Mouse (Mus musculus) limb, embryonic 13.5 days (tissue): ENCODE measurements around the gene Crabp2. TPM values are rescaled to one million over a fixed set of nuclear protein-coding genes. Genes with fewer than 3 reads are reported as not detected.
"Not testable (repeated sequence)": the region's sequence is repeated elsewhere in the genome, so short reads cannot be mapped to it uniquely, and the experiment has no call there.

Source experiments
- ATAC-seq: fragments of 200-750 bp; cut with Nextera tagmentation; 2 replicates; pipeline ENCODE4 v1.8.0; 2017; ENCODE audit warnings: low read depth, moderate number of reproducible peaks, moderate TSS enrichment; ENCODE audit not compliant: low FRiP score
- H3K27ac ChIP-seq: fragments of 300-500 bp; sonication (generic); 2 replicates; pipeline ENCODE4 v1.5.1; 2015; ENCODE audit warnings: inconsistent platforms, mild to moderate bottlenecking, moderate library complexity
- H3K27me3 ChIP-seq: fragments of 300-500 bp; sonication (generic); 2 replicates; pipeline ENCODE4 v1.6.1; 2015; ENCODE audit warnings: mild to moderate bottlenecking, inconsistent platforms
- H3K36me3 ChIP-seq: fragments of 300-500 bp; sonication (generic); 2 replicates; pipeline ENCODE4 v1.6.1; 2015; ENCODE audit warnings: inconsistent platforms, mild to moderate bottlenecking, moderate library complexity
- H3K4me1 ChIP-seq: fragments of 300-500 bp; sonication (generic); 2 replicates; pipeline ENCODE4 v1.6.1; 2015; ENCODE audit warnings: inconsistent platforms
- H3K4me2 ChIP-seq: fragments of 300-500 bp; sonication (generic); replicated peaks from 2 replicates; pipeline ENCODE4 v1.6.1; 2015; ENCODE audit warnings: inconsistent platforms, mild to moderate bottlenecking, moderate library complexity
- H3K4me3 ChIP-seq: fragments of 300-500 bp; sonication (generic); 2 replicates; pipeline ENCODE4 v1.5.1; 2015; ENCODE audit warnings: moderate library complexity, mild to moderate bottlenecking, inconsistent platforms
- H3K9ac ChIP-seq: fragments of 300-500 bp; sonication (generic); 2 replicates; pipeline ENCODE4 v1.6.1; 2015; ENCODE audit warnings: mild to moderate bottlenecking, inconsistent platforms
- H3K9me3 ChIP-seq: fragments of 300-500 bp; sonication (generic); 2 replicates; pipeline ENCODE4 v1.6.1; 2016; ENCODE audit warnings: inconsistent platforms
- WGBS: fragments of 180-500 bp; shearing (Covaris S2); methylation state at CpG from one replicate; pipeline ENCODE4 v1.1.7; 2015; 5-methylcytosine and 5-hydroxymethylcytosine counted together
- polyA plus RNA-seq: library from polyadenylated mRNA; unstranded; fragments of >200 nt; fragmentation: Nextera tagmentation; extraction: Ambion mirVana; gene quantifications from 2 replicates; pipeline ENCODE4 v1.2.1, GENCODE M21; 2015

Gene Crabp2
- polyA plus RNA-seq, result 518 and 520 TPM in 2 replicates

DNA sequence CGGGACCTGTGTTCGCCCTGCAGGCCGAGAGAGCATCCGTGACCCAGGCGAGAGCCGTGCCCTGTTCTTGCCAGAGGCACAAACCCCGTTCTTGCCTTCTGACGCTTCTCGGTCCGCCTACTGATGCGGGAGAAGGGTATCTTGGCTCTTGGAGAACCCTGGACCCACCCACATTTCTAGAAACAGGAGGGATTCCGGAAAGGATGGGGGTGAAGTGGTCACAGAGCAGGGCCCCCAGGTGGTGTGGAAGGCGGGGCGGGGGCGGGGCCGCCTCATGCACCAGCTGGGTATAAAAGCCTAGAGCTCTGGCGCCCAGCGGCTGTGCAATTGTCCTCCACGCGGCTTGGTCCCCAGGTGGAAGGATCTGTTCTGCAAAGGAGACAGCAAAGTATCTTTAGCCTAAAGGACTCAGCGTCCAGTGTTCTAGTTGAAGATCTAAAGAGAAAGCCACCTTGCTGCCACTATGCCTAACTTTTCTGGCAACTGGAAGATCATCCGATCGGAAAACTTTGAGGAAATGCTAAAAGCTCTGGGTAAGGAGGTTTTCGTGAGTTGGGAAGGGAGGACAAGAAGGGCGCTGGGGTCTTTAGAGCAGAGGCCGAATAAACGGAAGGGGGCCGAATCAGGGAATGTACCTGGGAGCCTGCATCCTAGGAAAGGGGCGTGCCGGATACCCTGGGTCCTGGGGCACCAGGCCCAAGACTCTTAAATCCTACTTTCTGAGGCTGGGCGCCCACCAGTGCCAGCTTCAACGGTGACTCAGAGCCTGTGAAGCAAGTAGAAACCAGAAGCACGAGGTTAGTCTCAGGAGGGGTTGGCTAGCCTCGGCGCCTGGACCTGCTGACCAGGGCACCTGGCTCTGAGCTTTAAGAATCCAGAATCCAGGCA is at the start of gene Crabp2:
Gene Crabp2, plus strand, starts transcription at position 289 of the 888 bp plus-strand sequence.
- H3K4me1 ChIP-seq, result peaks cover 96% of the 10 kb centered on the region
- H3K4me3 ChIP-seq, result peak within 1 kb of the TSS; percentile 67
- peak within 1 kb of the TSS; percentile 95 for H3K27ac ChIP-seq
- no peaks in the 10 kb centered on the region for H3K27me3 ChIP-seq
- peaks cover 22% of the 10 kb centered on the region for H3K36me3 ChIP-seq
- under 1% methylated on average over 35 of the region's 35 CpGs for WGBS
- no peaks in the 10 kb centered on the region for H3K9me3 ChIP-seq
- ATAC-seq, result peak; percentile 42; the same call in 1 of the 2 replicates
- H3K9ac ChIP-seq, result peak within 1 kb of the TSS; percentile 82
- H3K4me2 ChIP-seq, result peak within 1 kb of the TSS; percentile 87

DNA sequence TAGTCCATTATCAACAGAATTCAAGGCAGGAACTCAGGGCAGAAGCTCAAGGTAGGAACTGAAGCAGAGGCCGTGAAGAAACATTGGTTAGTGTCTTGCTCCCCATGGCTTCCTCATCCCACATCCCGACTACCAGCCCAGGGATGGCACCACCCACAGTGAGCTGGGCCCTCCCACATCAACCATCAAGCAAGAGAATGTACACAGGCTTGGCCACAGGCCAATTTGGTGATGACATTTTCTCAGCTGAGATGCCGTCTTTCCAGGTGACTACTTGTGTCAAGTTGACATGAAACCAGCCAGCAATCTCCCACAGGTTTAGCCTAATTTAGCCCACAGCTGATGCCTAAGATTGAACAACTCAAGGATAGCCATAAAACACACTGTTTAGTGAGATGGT is 49.2 kb upstream of the Crabp2 start:
- Histone ChIP-seq H3K4me2 (no peak overlapping the region), H3K36me3 (no peaks in the 10 kb centered on the region), H3K4me1 (no peaks in the 10 kb centered on the region), H3K4me3 (no peak overlapping the region), H3K27me3 (no peaks in the 10 kb centered on the region), H3K27ac (no peak overlapping the region), H3K9me3 (no peaks in the 10 kb centered on the region), H3K9ac (no peak overlapping the region)
- 72% methylated on average over 3 of the region's 3 CpGs for WGBS
- ATAC-seq, result no peak

DNA sequence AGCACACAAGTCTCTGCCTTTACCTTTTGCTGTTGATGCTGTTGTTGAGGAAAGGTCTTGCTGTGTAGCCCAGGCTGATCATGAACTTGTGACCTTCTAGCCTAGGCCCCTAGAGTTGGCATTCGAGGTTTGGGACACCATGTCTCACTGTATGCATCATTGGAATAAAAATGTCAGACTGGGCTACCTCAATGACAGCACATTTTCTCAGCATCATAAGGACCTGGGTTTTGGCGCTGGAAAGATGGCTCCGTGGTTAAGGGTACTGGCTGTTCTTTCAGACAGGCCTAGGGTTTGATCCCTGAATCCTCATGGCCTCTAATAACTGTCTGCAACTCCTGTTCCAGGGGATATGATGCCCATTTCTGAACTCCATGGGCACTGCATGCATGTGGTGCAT is 48.7 kb upstream of the Crabp2 start:
- no peaks in the 10 kb centered on the region for H3K4me1 ChIP-seq
- H3K9me3 ChIP-seq, result no peaks in the 10 kb centered on the region
- H3K9ac ChIP-seq, result no peak overlapping the region
- no peak overlapping the region for H3K27ac ChIP-seq
- no peak for ATAC-seq
- no peaks in the 10 kb centered on the region for H3K27me3 ChIP-seq
- no peak overlapping the region for H3K4me2 ChIP-seq
- WGBS, result 81% methylated on average over 3 of the region's 3 CpGs
- H3K4me3 ChIP-seq, result no peak overlapping the region
- H3K36me3 ChIP-seq, result no peaks in the 10 kb centered on the region

DNA sequence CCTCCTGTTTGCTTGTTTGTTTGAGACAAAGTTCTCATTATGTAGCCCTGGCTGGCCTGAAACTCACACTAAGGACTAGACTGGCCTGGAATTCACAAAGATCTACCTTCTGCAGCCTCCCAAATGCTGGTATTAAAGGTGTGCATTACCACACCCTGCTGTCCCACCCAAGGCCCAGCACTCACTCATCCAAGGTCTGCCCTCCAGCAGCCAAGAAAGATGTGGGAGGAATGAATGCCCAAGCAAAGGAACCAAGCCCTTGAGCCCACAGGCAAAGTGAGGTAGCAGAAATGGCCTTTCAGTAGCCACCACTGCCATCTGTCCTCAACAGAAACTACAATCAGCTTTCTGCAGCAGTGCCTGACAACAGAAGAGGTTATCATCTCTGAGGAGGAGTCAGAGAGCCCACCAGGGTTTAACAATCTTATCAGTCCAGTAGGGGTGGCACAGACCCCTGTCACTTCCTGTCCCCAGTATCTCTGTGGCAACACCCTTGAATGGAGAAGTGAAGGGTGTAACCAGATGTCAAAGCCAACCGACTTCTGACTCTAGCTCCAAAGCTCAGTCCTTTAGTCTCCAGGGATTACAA is 47.3 kb upstream of the Crabp2 start:
- H3K4me3 ChIP-seq, result no peak overlapping the region
- no peak overlapping the region for H3K4me2 ChIP-seq
- 54% methylated on average over 1 of the region's 1 CpGs for WGBS
- H3K4me1 ChIP-seq, result no peaks in the 10 kb centered on the region
- H3K36me3 ChIP-seq, result no peaks in the 10 kb centered on the region
- H3K27me3 ChIP-seq, result no peaks in the 10 kb centered on the region
- no peak overlapping the region for H3K27ac ChIP-seq
- no peak for ATAC-seq
- H3K9me3 ChIP-seq, result no peaks in the 10 kb centered on the region
- no peak overlapping the region for H3K9ac ChIP-seq

DNA sequence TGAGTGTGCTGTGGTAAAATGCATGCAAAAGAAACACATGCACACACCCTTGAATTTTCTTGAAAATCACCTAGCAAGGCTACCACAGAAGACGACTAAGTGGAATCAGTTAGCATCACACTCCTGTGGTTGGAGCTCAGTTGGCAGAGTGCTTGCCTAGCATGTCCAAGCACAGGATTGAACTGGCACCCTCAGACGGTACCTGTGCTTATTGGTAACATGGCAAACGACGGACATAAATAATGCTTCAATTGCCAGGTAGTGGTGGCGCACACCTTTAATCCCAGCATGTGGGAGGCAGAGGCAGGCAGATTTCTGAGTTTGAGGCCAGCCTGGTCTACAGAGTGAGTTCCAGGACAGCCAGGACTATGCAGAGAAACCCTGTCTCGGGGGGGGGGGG is 46.5 kb upstream of the Crabp2 start:
- not testable (repeated sequence) for H3K36me3 ChIP-seq, H3K9me3 ChIP-seq, H3K27me3 ChIP-seq, H3K27ac ChIP-seq, H3K4me2 ChIP-seq, H3K4me3 ChIP-seq, ATAC-seq, H3K4me1 ChIP-seq, H3K9ac ChIP-seq
- 80% methylated on average over 6 of the region's 6 CpGs for WGBS

DNA sequence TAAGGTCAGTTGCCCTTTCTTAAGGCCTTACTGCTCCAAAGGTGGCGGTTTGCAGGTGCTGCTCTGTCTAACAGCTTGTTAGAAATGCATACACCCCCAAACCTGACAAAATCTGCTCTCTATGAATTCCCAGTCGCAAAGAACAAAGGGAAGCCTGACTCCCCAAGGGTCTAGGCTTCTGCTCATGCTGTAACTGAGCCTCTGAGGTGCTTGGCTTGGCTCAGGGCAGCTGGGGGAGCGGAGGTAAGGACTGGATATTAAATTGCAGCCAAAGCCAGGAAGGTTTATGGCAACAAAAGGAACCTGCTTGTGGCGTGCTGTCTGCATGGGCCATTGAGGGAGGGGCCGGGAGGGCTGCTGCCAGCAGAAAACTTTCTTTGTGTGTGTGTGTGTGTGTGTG is 44.6 kb upstream of the Crabp2 start:
- Histone ChIP-seq H3K27ac (0 out of 2 replicates have a peak overlapping the region, but pooled peaks have one; percentile 44), H3K4me3 (no peak overlapping the region), H3K36me3 (no peaks in the 10 kb centered on the region), H3K4me2 (no peak overlapping the region), H3K9ac (no peak overlapping the region; the same call in 1 of the 2 replicates), H3K4me1 (peaks cover 15% of the 10 kb centered on the region), H3K27me3 (no peaks in the 10 kb centered on the region), H3K9me3 (no peaks in the 10 kb centered on the region)
- 29% methylated on average over 5 of the region's 5 CpGs for WGBS
- no peak for ATAC-seq

DNA sequence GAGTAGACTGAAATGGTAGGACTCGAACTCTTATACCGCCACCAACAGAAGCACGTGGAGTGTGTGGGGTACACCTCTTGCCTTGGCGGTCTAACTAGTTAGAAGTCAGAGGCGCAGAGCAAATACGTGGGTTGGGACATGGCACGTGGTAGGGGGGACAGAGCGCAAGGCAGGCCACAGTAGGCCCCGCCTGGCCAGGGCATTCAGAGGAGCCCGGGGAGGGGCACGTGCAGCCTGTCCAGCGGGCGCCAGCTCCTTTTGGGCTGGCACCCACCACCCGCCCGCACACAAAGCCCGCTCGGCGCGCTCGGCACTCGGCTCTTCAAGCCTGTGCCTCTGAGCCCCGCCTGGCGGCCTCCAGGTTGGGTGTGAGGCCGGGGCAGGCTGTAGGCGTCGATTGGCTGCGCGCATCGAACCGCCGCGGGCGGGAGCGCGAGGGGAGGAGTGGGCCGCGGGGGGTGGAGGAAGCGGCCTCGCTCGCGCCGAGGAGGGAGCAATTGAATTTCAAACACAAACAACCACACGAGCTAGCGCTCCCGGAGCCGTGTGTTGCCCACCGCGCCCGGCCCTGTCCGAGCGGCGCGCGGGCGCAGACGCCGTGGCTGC is 42.5 kb upstream of the Crabp2 start, which contains the start of gene Hdgf:
Gene Hdgf, plus strand, starts transcription at position 442 of the 606 bp plus-strand sequence.
- H3K36me3 ChIP-seq, result no peaks in the 10 kb centered on the region
- H3K9ac ChIP-seq, result peak within 1 kb of the TSS; percentile 99
- peaks cover 36% of the 10 kb centered on the region for H3K4me1 ChIP-seq
- peak within 1 kb of the TSS; percentile 98 for H3K27ac ChIP-seq
- no peaks in the 10 kb centered on the region for H3K9me3 ChIP-seq
- H3K27me3 ChIP-seq, result no peaks in the 10 kb centered on the region
- WGBS, result under 1% methylated on average over 57 of the region's 57 CpGs
- ATAC-seq, result peak; percentile 94
- peak within 1 kb of the TSS; percentile 91 for H3K4me2 ChIP-seq
- peak within 1 kb of the TSS; percentile 99 for H3K4me3 ChIP-seq

DNA sequence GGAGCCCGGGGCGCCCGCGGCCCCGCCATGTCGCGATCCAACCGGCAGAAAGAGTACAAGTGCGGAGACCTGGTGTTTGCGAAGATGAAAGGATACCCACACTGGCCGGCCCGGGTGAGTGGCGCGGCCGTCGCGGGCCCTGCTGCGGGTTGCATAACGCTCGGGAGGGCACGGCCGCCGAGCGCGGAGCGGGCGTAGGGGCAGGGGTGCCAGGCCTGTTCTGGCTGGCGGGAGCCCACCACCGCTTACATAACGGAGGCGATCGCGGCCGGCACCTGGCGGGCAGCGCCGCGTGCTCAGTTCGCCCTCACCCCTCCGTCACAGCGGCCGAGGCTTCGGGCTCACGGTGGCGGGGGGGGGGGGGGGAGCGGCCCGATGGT is 41.9 kb upstream of the Crabp2 start:
- Histone ChIP-seq H3K4me3 (peak overlapping the region; percentile 99), H3K4me1 (peaks cover 42% of the 10 kb centered on the region), H3K27ac (peak overlapping the region; percentile 98), H3K27me3 (no peaks in the 10 kb centered on the region), H3K36me3 (no peaks in the 10 kb centered on the region), H3K9me3 (no peaks in the 10 kb centered on the region), H3K4me2 (peak overlapping the region; percentile 91), H3K9ac (peak overlapping the region; percentile 99)
- under 1% methylated on average over 44 of the region's 47 CpGs for WGBS
- peak; percentile 1; the same call in 1 of the 2 replicates for ATAC-seq

DNA sequence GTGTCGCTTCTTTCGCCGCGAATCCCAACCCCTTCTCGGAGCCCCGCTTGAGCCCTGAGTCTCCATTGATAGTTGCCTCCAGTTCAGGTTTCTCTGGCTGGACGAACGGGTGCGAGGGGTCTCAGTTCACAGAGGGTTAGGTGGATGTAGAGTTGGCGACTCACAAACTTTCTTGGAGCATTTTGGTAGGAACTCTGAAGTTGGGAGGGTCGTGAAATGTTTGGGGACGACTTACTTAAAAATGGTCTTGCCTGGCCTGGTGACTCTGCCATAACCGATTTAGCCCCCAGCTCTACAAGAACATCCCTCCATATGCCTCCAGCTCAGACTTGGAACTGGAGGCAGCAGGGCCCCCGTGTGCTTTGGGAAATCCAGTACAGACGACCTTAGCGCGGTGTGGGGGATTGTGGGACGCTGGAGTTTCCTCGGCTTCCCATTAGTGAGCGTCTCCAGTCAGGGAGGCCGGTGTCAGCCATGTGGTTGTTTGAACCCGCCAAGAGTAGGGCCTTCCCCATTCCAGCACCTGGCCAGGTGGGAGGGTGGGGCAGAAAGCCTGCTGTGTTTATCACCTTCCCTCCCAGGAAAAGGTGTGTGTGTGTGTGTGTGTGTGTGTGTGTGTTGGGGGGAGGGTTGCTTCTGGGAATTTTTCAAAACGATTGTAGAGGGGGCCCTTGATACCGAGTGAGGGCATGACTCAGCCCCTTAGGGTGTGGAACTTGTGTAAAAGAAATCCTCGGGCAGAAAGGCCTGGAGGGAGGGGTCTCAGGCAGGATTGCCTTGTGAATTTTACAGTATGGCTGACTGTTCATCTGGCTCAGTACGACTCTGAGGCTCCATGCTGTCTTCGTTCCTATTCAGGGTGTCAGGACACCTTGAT is 41.2 kb upstream of the Crabp2 start:
- WGBS, result under 1% methylated on average over 27 of the region's 27 CpGs
- Histone ChIP-seq H3K4me3 (peak overlapping the region; percentile 99), H3K9me3 (no peaks in the 10 kb centered on the region), H3K27ac (peak overlapping the region; percentile 98), H3K27me3 (no peaks in the 10 kb centered on the region), H3K36me3 (no peaks in the 10 kb centered on the region), H3K4me1 (peaks cover 45% of the 10 kb centered on the region), H3K9ac (peak overlapping the region; percentile 99), H3K4me2 (peak overlapping the region; percentile 91)
- ATAC-seq, result no peak

DNA sequence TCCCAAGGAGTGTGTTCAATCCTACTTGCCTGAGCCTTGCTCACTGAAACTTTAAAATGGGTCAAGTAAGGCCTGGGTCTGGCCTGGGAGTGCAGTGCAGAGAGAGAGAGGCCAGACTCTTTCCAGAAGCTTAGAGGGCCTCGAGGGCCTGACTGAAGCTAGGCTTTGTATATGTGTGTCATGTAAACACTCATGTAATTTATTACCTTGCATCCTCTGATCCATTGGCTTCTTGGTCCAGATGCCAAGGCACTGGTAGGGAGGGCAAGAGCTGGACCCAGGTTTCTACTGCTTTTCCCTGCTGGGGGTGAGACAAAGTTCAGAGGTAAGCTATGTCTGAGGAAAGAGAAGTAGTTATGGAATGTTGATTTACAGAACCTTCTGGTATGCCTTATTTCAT is 40.6 kb upstream of the Crabp2 start:
- H3K4me2 ChIP-seq, result peak overlapping the region; percentile 91
- peaks cover 45% of the 10 kb centered on the region for H3K4me1 ChIP-seq
- 0% methylated on average over 1 of the region's 1 CpGs for WGBS
- ATAC-seq, result no peak
- H3K27me3 ChIP-seq, result no peaks in the 10 kb centered on the region
- H3K9ac ChIP-seq, result peak overlapping the region; percentile 99
- peak overlapping the region; percentile 98 for H3K27ac ChIP-seq
- peaks cover 1% of the 10 kb centered on the region for H3K36me3 ChIP-seq
- no peaks in the 10 kb centered on the region for H3K9me3 ChIP-seq
- H3K4me3 ChIP-seq, result peak overlapping the region; percentile 99

DNA sequence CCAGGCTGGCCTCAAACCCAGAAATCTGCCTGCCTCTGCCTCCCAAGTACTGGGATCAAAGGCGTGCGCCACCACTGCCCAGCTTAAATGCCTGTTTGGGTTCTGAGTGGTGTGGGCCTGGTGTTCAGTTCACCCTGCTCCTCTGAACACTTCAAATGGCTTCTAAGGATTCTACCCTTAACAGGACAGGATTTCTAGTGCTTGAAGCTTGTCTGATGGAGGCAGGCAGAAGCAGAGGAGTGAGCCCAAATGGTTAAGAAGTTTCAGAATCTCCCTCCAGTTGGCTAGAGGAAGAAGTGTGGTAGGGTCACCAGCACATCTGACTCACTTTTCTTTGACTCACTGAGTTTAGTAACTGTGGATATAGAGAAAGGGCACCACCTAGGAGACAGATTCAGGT is 39.1 kb upstream of the Crabp2 start:
- no peaks in the 10 kb centered on the region for H3K9me3 ChIP-seq
- H3K4me1 ChIP-seq, result peaks cover 45% of the 10 kb centered on the region
- H3K27me3 ChIP-seq, result no peaks in the 10 kb centered on the region
- peak overlapping the region; percentile 98 for H3K27ac ChIP-seq
- no peak for ATAC-seq
- peaks cover 16% of the 10 kb centered on the region for H3K36me3 ChIP-seq
- WGBS, result 81% methylated on average over 2 of the region's 2 CpGs
- peak overlapping the region; percentile 36; the same call in 1 of the 2 replicates for H3K4me3 ChIP-seq
- H3K4me2 ChIP-seq, result peak overlapping the region; percentile 91
- H3K9ac ChIP-seq, result no peak overlapping the region
